Mouse (Mus musculus) embryonic fibroblast, embryonic 13.5 days (primary cell): Measurements from ENCODE around the gene Psapl1.

ENCODE experiments used
- CTCF ChIP-seq: IDR thresholded peaks from 2 replicates; pipeline ENCODE4 v1.5.1; 2011; ENCODE audit warnings: mild to moderate bottlenecking, control low read depth, low read length, moderate library complexity, borderline replicate concordance; ENCODE audit not compliant: insufficient read depth
- POLR2A ChIP-seq: IDR thresholded peaks from 2 replicates; pipeline ENCODE4 v1.6.1; 2011; ENCODE audit warnings: low read depth, mild to moderate bottlenecking, control low read depth, low read length, moderate library complexity

DNA sequence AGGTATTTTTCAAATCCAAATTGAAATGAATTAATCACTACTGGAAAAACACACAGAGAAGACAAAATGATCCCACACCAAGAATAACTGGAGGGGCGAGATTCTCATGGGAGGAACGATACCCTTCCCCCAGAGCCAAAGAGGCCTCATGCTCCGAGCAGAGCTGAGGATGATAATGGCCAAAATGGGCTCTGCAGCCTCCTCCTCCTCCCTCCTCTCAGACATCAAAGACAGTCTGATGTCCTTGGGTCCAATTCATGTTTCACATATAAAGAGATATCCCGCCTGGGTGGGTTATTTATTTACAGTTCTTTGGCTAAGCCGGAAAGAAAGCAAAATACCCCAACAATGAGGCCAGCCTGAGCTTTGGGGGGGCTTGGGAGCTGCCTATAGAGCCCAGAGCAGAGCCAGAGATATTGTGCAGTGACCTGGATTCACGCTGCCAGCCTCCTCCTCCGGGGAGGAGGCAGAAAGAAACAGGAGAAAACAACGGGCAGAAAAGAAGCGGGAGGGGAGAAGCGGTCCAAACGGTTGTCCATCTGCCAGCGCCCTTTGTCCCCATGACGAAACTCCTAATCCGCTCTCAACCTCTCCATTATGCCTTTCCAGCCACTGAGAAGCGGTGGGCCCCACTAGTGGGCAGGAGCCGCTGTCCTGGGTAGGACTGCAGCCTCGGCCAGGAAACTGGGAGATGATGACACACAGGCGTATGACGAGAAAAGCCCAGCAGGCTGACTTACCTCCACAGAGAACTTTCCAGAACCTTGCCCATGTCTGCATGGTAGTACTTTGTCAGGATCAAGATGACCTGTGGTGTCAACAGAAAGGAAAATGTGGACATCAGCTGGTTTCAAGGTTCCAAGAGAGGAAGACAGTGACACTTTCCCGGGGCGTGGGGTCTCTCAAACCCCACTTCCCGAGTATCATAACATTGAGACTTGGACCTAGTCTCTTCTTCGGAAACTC, 24.9 kb downstream of the Psapl1 start:
- TF ChIP-seq CTCF (no peak), POLR2A (no peak)
